12 mouse cellular contexts compared by ENCODE assay signal in genomic region chr4:95083191-95083729, GRCm38 (mm10). TPM values are rescaled to one million over a fixed set of nuclear protein-coding genes. Genes with fewer than 3 reads are reported as not detected.
DNase-seq lines count a peak whose midpoint lies in the region; ATAC-seq and TF ChIP-seq lines count a peak whose summit lies in the region.
"Had no signal": no experiment of that assay in that cellular context is flagged by ENCODE, and none has a peak within 500 bp of the region (broad histone marks: within the 10 kb centered on the region; RNA-seq: fewer than 3 reads in every experiment).

No protein-coding gene starts in this region.

- intact Hi-C loops in gastrocnemius, adult 2 months (cut with DNase I): loop anchor here (5.0 kb wide), 2 partner anchors 49 to 64 kb away; no protein-coding TSS in a partner anchor

- no peak overlapping the region for H3K4me3 ChIP-seq in gastrocnemius, adult 2 months
- no peak overlapping the region for H3K4me3 ChIP-seq in kidney, embryonic 15.5 days (replicated peaks)
- H3K4me3 ChIP-seq in hindbrain, postnatal 0 days (ENCODE audit: low read length): no peak overlapping the region
- H3K4me3 ChIP-seq: midbrain, embryonic 10.5 days had no signal

- H3K4me2 ChIP-seq in kidney, embryonic 15.5 days: no peak overlapping the region
- H3K4me2 ChIP-seq in hindbrain, postnatal 0 days (ENCODE audit: low read depth, low read length): no peak overlapping the region
- H3K4me2 ChIP-seq: liver, embryonic 11.5 days had no signal

- no peaks in the 10 kb centered on the region for H3K27me3 ChIP-seq in kidney, embryonic 15.5 days
- no peaks in the 10 kb centered on the region for H3K27me3 ChIP-seq in hindbrain, postnatal 0 days (ENCODE audit: insufficient read depth, low read length)

- WGBS in kidney, embryonic 15.5 days: 71% methylated on average over 5 of the region's 5 CpGs
- 38% methylated on average over 5 of the region's 5 CpGs for WGBS in hindbrain, postnatal 0 days

- peak overlapping the region; percentile 79 for H3K27ac ChIP-seq in gastrocnemius, adult 2 months
- peak overlapping the region; percentile 70 for H3K27ac ChIP-seq in kidney, embryonic 15.5 days
- H3K27ac ChIP-seq in hindbrain, postnatal 0 days: 0 out of 2 replicates have a peak overlapping the region, but pooled peaks have one; percentile 12
- H3K27ac ChIP-seq: midbrain, embryonic 10.5 days had no signal

- no peaks in the 10 kb centered on the region for H3K9me3 ChIP-seq in kidney, embryonic 15.5 days (replicated peaks)
- no peaks in the 10 kb centered on the region for H3K9me3 ChIP-seq in hindbrain, postnatal 0 days (ENCODE audit: low read length)
- H3K9me3 ChIP-seq: midbrain, embryonic 10.5 days had no signal

- H3K4me1 ChIP-seq in kidney, embryonic 15.5 days: peaks cover 32% of the 10 kb centered on the region
- no peaks in the 10 kb centered on the region for H3K4me1 ChIP-seq in hindbrain, postnatal 0 days (ENCODE audit: insufficient read depth, low read length)

- no peak for ATAC-seq in kidney, embryonic 15.5 days (replicated peaks; ENCODE audit: low FRiP score)
- no peak for ATAC-seq in hindbrain, postnatal 0 days

- H3K9ac ChIP-seq in kidney, embryonic 15.5 days: no peak overlapping the region
- H3K9ac ChIP-seq in hindbrain, postnatal 0 days (replicated peaks; ENCODE audit: low read length): no peak overlapping the region

- no peak for DNase-seq in gastrocnemius, adult 2 months
- DNase-seq in gastrocnemius, adult 8-10 months (ENCODE audit: low spot score in 2 of 2): no peak
- no peak for DNase-seq in kidney, adult 8-10 months
- peak; percentile 79 for DNase-seq in brain, embryonic 14.5 days (ENCODE audit: low read depth)
- no peak for DNase-seq in hindbrain, postnatal 0 days (ENCODE audit: low spot score)
- no peak for DNase-seq in frontal cortex, adult 2 months (ENCODE audit: extremely low spot score in 1 of 2, low spot score in 1 of 2)
- no peak for DNase-seq in cerebellum, postnatal 14 days
- DNase-seq: thymus, adult 18-20 months had no signal

- no peak for TF ChIP-seq POLR2A in brain, embryonic 14.5 days (IDR thresholded peaks at IDR 0.05; ENCODE audit: borderline replicate concordance, extremely low read depth, insufficient read depth, insufficient read length, poor library complexity, severe bottlenecking)

- TF ChIP-seq CTCF in gastrocnemius, adult 2 months (IDR thresholded peaks at IDR 0.05): no peak
- TF ChIP-seq CTCF in brain, embryonic 14.5 days (IDR thresholded peaks at IDR 0.05; ENCODE audit: borderline replicate concordance, extremely low read depth, insufficient read depth, insufficient read length): no peak
- no peak for TF ChIP-seq CTCF in hindbrain, postnatal 0 days (IDR thresholded peaks at IDR 0.05; ENCODE audit: low read depth)

- H3K36me3 ChIP-seq in kidney, embryonic 15.5 days: no peaks in the 10 kb centered on the region
- no peaks in the 10 kb centered on the region for H3K36me3 ChIP-seq in hindbrain, postnatal 0 days (ENCODE audit: insufficient read depth, low read length)
- H3K36me3 ChIP-seq: midbrain, embryonic 10.5 days had no signal

RNA-seq across cellular contexts. Expression of gene Jun, which starts 31.2 kb away (rescaled TPM):
- 10 to 100 TPM; 41.1 to 59.2 TPM for total RNA-seq in gastrocnemius, adult 2 months (2021)
- 10 to 100 TPM; 43.7 to 85.1 (median 58.2) TPM for total RNA-seq in gastrocnemius, adult 8-10 months (2022)
- polyA plus RNA-seq in kidney, embryonic 15.5 days (2015; fragmentation: Nextera tagmentation; extraction: Ambion mirVana): 66.0 and 70.1 TPM in 2 replicates
- 43.3 and 53.1 TPM in 2 replicates for polyA plus RNA-seq in brain, embryonic 14.5 days (2012; rRNA removed)
- total RNA-seq in hindbrain, postnatal 0 days (2014; rRNA removed): 74.4 and 86.4 TPM in 2 replicates
- polyA plus RNA-seq in hindbrain, postnatal 0 days (2015; fragmentation: Nextera tagmentation; extraction: Ambion mirVana): 57.5 and 59.9 TPM in 2 replicates
- polyA plus RNA-seq in frontal cortex, adult 2 months (2012; rRNA removed): 41.8 and 45.5 TPM in 2 replicates
- total RNA-seq: MEL had no signal

Comparison
In these comparisons a context has a peak if more than half of its experiments do, and no peak if none do; other contexts are left out.
1. H3K27ac ChIP-seq: peak in every context shown above with its lines; median percentile 79 in gastrocnemius, adult 2 months; 70 in kidney, embryonic 15.5 days; 12 in hindbrain, postnatal 0 days.